Mouse (Mus musculus) adipocyte (in vitro differentiated cells): ENCODE results near the gene Thy1.
A peak's percentile ranks its signal among the peaks of the same experiment; 100 is the strongest.

ENCODE experiments used
- DNase-seq: peaks from one replicate; pipeline ENCODE4 v3.0.0-alpha.2; 2016; ENCODE audit warnings: low spot score

Thy1 gene

DNA sequence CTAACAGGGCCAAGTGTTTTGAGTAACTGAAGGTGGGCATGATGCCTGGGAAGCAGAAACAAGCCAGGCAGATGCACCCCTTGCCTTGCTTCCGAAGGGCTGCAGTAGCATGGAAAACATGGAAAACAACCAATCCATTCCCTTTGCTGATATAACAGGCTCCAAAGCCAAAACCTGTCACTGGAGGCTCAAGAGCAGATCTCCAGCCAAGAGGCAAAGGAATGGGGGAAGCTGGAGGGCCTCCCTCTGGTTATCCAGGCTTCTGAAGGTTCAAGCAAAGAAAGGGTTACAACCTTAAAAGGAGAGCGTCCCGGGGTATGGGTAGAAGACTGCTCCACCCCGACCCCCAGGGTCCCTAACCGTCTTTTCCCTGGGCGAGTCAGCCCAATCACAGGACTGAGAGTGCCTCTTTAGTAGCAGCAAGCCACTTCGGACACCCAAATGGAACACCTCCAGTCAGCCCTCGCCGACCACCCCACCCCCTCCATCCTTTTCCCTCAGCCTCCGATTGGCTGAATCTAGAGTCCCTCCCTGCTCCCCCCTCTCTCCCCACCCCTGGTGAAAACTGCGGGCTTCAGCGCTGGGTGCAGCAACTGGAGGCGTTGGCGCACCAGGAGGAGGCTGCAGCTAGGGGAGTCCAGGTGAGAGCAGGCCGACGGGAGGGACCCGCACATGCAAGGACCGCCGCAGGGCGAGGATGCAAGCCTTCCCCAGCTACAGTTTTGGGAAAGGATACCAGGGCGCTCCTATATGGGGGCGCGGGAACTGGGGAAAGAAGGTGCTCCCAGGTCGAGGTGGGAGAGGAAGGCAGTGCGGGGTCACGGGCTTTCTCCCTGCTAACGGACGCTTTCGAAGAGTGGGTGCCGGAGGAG lies at the start of gene Thy1:
Thy1 (plus strand) TSS at position 549 of the 872 bp plus-strand sequence.
- peak; percentile 28 for DNase-seq

DNA sequence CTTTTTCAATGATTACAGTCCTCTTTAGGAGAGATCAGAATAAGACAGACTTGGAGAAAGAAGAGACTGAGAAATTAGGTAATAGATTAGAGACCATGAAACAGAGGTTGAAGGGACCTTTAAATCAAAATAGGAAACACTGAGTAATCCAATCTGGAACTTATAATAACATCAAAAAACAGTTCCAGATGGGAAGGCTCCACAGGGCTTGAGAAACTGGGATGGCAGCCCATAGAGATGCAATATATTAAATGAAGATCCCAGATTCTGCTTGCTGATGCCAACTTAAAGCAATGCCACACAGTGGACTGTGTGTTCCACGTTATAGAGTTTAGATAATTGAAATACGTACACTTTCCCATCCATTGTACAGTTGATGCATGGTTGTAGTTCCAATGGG lies 45.5 kb upstream of the Thy1 start:
- DNase-seq, result peak; percentile 42

DNA sequence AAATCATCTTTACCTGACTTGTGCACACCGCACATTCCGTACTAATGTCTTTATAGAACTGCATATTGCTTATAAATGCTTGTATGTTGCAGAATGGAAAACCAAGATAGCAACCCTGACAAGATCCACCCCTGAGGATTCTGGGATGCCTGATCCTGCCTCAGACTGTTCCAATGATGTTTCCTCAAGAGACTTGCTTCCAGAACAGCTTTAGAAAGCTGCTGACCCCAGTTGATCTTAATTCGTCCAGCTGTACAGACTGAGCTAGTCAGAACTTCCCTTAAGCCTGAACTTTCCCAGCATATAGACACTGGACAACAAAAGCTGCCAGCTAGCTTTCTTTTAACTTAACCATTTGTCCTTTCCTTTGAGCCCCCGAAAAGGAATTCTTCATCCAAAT lies 44.3 kb upstream of the Thy1 start:
- DNase-seq, result no peak

DNA sequence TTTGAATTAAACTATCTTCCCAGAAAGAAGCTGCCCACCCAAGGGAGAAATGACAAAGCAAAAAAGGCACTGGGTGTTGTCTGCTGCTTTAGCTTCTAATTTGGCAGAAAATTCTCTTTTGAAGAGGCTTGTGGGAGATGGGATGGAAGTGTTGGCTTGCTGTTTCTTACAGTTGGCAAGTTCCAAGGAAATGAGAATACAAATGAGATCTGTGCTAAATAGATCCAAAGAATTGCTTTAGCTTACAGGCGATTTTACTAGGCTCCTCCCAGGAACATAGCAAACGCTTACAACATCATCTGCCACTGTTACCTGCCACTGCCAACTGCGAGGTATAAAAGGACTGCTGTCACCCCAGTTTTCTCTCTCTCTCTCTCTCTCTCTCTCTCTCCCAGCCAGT lies 38.8 kb upstream of the Thy1 start:
- no peak for DNase-seq

DNA sequence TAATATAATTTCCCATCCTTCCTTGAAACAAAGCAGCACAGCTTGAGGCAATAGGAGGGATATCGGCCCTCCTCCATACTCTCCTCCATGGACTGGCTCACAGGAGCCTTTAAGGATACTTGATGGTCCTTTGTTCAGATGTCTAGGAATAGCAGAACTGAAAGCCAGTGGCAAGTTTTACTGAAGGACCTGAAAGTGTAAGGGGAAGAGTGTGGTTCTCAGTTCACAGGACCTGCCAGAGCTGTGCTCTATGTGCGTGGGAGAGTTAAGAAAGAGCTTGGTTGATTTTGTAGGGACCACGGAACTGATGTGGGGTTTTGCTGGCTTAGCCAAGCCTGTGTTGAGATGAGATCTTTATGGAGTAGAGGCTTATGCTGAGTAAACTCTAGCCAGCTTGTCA lies 37.9 kb upstream of the Thy1 start:
- no peak for DNase-seq

DNA sequence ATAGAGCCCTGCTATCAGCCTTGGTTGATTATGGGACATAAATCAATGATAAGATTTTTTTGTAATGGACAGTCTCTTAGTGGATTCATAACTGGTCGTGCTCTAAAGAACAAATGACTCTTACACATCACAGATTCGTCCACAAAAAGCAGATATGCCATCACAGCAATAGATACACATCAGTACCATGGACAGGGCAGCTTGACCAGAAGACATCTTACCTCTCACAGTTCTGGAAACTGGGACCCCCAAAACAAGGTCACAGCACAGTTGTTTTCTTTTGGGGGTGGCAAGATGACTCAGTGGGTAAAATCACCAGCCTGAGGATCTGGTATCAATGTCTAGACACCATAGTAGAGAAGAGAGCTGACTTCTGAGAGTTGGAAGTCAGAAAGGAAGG lies 35.9 kb upstream of the Thy1 start:
- no peak for DNase-seq

DNA sequence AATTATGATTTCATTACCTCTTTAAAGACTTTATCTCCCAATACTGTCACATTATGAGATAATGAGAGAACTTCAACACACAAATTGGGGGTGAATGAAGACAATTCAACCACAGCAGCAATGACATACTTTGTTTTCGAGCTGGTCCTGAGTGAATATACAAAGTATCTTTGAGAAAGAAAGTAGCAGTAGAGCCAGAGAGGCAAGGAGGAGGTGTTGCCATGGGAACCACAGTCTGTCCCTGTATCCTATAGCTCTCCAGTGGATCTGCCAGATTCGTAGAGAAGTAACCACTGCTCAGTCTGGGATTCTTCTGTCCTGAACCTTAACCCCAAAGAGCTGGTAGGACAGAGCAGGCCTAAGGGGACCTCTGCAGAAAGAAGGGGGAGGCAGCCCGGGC lies 35.2 kb upstream of the Thy1 start:
- no peak for DNase-seq

DNA sequence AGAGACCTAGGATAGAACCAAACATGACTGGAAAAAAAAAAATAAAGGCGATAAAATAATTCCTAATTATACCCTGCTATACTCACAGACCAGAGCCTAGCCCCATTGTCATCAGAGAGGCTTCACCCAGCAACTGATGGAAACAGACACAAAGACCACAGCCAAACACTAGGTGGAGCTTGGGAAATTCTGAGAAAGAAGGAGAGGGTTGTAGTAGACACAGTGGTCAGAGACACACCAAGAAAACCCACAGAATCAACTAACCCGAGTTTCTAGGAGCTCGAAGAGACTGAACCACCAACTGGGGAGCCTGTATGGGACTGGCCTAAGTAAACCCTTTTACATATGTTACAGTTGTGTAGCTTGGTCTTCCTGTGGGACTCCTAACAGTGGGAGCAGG lies 32.3 kb upstream of the Thy1 start:
- no peak for DNase-seq

DNA sequence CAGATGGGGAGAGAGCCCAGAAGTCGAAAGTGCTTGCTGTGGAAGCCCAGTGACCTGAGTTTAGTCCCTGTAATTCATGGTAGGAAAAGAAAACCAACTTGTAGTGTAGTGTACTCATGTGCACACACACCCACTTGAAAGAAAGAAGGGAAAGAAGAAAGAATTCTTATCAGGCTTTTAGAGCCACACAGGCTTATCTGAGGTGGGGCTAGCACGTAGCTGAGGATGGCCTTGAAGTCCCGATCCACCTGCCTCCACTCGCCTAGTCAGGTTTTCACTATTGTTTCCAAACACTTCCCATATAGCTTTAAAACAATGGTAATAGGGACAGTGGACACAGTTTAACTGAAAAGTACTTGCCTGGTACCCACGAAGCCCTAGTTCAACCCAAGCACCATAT lies 31.5 kb upstream of the Thy1 start:
- DNase-seq, result no peak

DNA sequence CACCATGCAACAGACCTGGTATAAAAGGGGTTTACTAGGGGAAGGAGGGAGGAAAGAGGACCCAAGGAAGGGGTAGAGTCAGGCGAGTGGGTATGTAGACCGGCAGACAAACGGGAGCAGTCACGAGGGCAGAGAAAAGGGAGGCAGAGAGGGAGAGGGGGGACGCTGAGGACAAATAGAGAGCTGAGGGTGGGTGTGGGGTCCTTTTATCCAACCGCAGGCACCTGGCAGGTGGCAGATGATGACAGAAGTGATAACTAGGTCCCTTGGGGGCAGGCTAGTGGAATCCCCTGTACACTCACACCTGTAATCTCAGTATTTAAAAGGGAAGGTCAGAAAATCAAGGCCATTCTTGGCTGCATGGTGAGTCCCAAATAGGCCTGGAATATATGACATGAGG lies 31.0 kb upstream of the Thy1 start:
- DNase-seq, result no peak

DNA sequence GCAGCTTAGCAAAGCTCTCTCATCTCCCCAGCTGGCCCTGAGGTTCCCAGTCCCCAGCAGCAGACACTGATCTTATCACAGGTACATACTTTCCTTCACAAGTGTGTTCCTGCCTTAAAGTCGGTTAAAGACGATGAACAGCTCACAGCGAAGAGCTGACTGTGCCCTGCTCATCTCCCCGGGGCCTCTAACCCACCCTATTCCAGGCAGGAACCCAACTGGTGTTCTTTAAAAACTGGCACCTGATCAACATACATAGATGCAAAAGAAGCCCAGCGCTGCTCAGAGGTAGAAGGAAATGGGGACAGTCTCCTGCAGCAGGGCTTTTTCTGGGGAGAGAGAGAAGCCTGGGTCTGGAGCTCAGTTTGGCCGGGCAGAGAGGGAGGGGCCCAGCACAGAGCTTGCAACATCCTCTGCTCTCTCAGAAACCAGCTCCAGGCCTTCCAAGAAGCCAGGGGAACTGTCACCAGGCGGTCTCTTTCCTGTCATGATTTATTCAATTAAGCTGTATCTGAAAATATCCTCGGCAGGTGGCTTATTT lies 30.4 kb upstream of the Thy1 start:
- peak; percentile 18 for DNase-seq

DNA sequence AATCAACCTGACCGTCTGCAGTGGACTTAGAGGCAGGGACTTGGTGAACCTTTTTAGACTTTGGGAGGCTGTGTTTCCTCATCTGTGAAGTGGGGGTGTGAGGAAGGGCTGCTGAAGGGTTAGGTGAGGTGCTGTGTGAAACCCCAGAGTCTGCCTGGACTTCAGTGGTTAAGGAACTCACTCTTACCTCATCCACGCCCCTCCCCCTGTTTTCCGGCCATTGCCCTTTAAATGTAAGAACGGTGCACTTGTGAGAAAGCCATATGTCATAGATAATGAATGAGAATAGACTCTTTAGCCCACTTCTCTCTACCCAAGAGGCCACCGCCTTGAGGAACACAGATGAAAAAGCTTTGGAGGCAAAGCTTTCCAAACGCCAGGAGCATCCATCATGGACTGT lies 29.4 kb upstream of the Thy1 start:
- no peak for DNase-seq

DNA sequence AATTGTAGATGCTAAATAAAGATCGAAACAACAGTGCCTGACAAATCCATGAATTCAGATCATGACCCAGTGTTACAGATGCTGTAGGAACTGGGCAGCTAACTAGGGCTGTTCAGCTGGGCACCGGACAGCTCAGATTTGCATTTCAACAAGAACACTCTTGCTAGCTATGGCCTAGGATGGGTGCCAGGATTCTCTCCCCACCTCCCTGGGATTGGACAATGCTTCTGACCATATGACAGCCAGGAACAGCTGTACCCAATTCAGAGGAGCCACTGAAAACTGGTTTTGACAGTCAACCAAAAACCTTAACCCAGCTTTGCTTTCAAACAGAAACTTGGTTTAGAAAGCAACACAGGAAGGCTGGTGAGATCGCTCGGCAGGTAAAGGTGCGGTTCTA lies 26.9 kb upstream of the Thy1 start:
- peak; percentile 50 for DNase-seq

DNA sequence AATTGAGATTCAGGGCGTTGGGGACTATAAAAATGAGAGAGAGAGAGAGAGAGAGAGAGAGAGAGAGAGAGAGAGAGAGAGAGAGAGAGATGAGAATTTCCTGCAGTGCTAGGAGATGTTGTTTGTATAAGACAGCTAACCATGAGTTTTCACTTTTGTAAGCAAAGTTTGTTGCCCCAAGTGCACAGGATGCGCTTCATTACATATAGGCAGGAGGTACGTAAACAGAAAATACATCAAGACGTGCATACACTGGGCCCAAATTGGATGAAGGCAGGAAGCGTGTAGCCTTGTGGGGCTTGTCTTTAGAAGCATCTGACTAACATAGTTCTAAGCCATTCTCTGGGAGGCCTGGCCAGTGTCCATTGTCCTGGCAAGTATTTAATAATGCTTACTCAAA lies 25.3 kb upstream of the Thy1 start:
- no peak for DNase-seq

DNA sequence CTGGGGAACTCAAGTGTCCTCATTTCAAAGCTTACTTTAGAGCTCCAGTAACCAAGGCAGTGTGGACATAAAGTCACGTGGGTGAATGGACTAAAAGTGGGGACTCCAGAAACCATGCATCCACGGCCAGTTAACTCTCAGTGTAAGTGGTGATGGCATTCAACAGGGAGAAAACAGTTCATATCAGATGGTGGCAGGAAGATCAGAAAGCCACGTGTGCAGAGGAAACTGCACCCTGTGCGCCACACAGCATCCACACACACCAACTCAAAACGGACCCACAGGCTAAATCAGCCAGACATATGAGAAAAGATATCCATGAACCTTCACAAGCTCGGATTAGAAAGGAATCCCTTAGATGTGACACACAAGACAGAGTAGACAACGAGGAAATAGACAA lies 23.2 kb upstream of the Thy1 start:
- DNase-seq, result no peak

DNA sequence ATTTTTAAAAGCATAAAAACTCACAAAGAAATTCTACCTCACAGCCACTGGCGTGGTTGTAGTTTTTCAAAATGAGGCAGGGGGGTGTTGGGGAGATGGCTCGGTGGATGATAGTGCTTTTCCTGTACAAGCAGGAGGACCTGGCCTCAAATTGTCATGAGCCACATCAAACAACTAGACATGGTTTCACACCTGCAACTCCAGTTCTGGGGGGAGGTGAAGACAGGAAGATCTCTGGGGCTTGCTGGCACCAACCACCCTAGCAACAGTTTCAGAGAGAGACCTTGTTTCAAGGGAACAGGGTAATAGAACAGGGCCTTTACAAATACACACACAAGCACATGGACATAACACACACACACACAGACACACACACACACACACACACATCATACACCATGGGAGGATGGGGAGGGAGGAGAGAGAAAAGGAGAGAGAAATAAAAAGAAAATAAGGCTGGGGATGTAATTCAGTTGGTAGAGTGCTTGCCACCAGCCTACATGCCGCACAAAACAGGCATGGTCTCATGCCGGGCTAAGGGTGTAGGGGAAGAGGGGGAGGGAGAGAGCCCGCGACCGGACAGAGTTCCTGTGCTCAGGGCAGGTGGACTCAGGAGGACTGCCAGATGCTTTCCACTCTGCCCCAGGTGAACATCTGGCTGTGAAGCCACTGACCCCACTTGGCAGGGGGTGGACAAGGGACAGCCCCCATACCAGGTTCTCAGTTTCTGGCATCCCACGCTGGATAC lies 20.9 kb upstream of the Thy1 start:
- no peak for DNase-seq

DNA sequence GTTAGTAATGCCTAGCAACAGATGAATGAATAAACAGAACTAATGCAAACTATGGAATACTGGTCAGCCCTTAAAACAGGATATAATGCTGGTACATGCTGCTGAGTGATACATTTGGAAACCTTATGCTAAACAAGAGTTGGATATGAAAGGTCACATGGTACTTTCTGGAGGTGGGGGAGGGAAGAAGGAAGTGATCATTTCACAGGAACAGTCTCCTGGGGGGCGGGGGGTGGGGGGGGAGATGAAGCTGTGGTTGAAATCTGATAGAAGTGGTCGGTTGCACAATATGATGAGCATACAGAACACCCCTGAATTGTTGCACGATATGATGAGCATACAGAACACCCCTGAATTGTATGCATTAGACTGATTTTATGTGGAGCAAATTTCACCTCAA lies 19.1 kb upstream of the Thy1 start:
- DNase-seq, result no peak

DNA sequence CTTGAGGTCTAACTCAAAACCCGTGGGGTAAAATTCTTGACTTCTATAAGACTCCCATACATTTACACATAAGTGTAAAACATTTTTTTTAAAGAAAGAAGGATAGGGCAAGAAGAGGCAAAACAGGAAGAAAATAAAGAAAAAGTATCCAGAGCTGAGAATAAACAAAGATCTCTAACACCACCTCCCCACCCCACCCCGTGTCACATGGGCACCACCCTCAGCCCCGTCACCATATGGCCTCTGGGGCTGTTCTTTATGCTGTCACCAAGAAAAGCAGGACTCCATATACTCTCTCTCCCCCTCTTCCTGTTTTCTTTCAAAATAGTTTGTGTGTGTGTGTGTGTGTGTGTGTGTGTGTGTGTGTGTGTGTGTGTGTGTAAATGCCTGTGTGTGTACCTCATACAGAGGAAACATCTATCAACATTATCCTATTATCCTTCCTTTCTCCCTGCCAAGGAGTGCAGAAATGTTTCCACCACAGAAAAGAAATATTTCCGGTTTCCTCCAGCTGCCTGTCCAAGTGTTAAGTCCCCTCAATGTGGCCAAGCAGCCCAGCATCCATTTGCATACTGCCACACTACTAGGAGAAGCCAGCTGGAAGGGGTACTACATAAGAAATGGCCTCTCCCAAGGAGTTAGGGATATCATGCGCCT lies 13.5 kb upstream of the Thy1 start:
- no peak for DNase-seq

DNA sequence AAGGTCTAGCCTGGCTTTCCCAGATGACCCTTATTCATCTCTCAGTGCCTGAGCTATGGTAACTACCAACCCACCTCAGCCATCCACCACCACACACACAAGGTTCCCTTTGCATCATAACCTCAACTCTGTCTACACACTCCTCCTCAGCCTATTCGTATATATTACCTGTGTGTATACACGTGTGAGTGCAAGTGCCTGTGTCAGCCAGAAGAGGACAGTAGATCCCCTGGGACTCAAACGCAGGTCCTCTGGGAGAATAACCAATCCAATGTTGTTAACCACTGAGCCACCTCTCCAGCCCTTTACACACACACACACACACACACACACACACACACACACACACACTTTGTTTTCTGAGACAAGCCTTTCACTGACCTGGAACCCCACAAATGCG lies 12.5 kb upstream of the Thy1 start:
- no peak for DNase-seq

DNA sequence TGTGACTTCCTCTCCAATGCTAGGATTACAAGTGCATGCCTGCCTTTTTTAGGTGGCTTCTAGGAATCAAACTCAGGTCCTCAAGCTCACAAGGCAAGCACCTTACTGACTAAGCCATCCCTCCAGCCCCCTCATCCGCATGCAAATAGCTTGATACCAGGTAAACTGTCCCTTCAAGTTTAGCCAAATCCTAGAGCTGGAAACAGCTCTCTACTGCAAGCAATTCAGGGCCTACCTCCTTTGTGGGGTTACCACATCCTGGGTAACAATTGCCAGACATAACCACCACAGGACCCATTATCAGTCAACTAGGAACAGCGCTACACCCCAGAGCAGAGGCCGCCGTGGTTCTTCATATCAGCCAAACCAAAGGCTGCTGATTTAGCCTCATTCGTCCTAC lies 12.1 kb upstream of the Thy1 start:
- no peak for DNase-seq

DNA sequence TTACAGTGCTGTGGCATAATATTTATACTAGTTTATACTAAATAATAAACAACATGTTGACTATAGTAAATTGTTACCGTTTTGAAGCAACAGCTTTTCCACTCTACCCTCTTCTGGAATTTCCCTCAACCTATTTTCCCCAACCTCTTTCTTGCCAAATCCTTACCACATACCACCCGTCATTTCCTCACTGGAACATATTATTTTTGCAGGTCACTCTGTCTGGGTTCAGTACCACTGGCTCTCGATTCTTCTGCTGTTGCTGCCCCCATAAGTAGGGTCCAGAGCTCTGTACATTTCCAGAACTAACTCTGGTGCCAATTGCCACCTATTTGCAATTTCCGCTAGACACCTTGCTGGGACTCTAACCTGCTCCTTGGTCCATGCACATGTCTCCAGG lies 11.2 kb upstream of the Thy1 start:
- DNase-seq, result no peak

DNA sequence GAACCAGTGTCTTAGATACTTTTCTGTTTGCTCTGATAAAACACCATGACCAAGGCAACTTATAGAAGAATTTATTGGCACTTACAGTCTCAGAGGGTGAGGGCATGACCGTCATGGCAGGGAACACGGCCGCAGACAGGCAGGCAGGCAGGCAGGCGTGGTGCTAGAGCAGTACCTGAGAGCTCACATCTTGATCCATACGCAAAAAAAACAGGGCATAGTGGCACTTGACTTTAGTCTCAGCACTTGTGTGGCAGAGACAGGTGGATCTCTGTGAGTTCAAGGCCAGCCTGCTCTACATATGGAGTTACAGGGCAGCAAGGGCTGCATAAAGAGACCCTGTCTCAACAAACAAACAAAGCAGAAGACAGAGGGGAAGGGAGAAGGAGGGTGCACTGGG lies 9.9 kb upstream of the Thy1 start:
- no peak for DNase-seq
